Mouse (Mus musculus): ENCODE data around the gene Ntng2. TPM values are rescaled to one million over a fixed set of nuclear protein-coding genes. Genes with fewer than 3 reads are reported as not detected.

Ntng2 gene
- polyA plus RNA-seq, 1 experiment = 1.5 TPM

DNA sequence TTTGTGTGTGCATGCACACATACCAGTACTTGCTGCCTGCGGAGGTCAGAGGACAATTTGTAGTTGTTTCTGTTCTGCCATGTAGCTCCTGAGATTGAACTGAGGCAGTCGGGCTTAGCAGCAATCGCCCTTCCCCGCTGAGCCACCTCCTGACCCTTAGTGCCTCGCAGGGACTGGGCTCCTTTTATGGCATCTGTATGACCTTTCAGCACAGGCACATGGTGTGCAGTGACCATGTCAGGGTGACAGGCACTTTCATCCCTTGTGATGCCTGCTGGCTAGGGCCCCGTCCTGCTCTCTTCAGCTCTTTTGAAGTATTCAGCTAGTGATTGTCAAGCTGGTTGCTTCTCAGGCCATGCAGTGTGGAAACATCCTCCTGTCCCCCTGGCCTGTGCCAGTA lies 66.6 kb downstream of the Ntng2 start:
- H3K27me3 ChIP-seq (ENCODE audit: control insufficient read depth, insufficient read depth, insufficient read length) = no peaks in the 10 kb centered on the region
- H3K4me3 ChIP-seq = no peak overlapping the region
- no peak overlapping the region for H3ac ChIP-seq (ENCODE audit: control insufficient read depth, insufficient read length)
- no peak overlapping the region for H3K4me2 ChIP-seq (ENCODE audit: low read depth)
- peaks cover 8% of the 10 kb centered on the region for H3K36me3 ChIP-seq (ENCODE audit: control insufficient read depth, insufficient read depth)
- no peak for TF ChIP-seq TCF3 (IDR thresholded peaks at IDR 0.05; ENCODE audit: insufficient read length, low read depth)
- TF ChIP-seq CEBPB (IDR thresholded peaks at IDR 0.05; ENCODE audit: insufficient read depth, poor library complexity, severe bottlenecking) = no peak
- TF ChIP-seq POLR2A (IDR thresholded peaks at IDR 0.05; ENCODE audit: insufficient read length, low read depth) = no peak
- no peak for TF ChIP-seq MYOD1 (IDR thresholded peaks at IDR 0.05; ENCODE audit: control insufficient read depth in 1 of 3, insufficient read length in 2 of 3, low read depth in 2 of 3)
- no peak for TF ChIP-seq MYOG (IDR thresholded peaks at IDR 0.05; ENCODE audit: control insufficient read depth in 1 of 3, insufficient read depth in 1 of 3, insufficient read length in 2 of 3, low read depth in 2 of 3)
- no peak for TF ChIP-seq REST (IDR thresholded peaks at IDR 0.05; ENCODE audit: insufficient read depth, insufficient read length)
- no peak for TF ChIP-seq USF1 (IDR thresholded peaks at IDR 0.05; ENCODE audit: low read depth)
- TF ChIP-seq MAX (IDR thresholded peaks at IDR 0.05; ENCODE audit: low read depth) = no peak
- no peak for TF ChIP-seq SRF (IDR thresholded peaks at IDR 0.05; ENCODE audit: control insufficient read depth, insufficient read length, low read depth)
- TF ChIP-seq POLR2AphosphoS2 (IDR thresholded peaks at IDR 0.05; ENCODE audit: insufficient read length, low read depth) = no peak
- TF ChIP-seq TCF12 (IDR thresholded peaks at IDR 0.05; ENCODE audit: insufficient read depth, poor library complexity, severe bottlenecking) = no peak
- TF ChIP-seq E2F4 (IDR thresholded peaks at IDR 0.05; ENCODE audit: insufficient read depth) = no peak
- no peaks in the 10 kb centered on the region for H3K79me2 ChIP-seq (ENCODE audit: control insufficient read depth, insufficient read depth)

DNA sequence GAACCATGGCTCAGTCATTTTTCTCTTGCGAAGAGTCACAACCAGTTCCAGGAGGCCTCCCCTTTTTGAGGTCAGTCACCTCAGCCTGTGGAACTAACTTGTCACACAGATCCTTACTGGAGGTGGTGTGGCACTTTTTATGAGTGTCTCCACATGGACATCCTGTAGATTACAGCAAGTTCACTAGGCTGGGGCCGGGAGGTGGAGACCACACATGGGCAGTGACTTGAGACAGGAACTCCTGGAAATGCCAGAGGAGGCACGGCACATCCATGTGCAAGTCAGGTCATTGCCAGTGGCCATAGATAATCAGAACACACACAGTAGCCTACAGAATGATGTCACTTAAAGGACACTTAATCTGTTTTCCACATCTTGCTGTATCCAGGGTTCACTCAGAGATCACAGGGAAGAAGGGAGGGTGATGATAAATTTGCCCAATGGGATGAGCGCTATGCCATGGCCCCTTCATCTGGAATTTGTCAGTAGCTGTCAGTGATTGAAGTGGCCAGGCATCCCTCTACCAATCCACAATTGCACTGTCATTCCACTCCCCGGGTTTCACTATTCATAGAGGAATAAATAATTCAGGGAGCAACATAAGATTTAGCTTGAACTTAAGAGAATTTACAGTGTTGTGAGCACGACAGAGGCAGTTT lies 69.4 kb downstream of the Ntng2 start:
- no peak overlapping the region for H3K4me2 ChIP-seq (ENCODE audit: low read depth)
- no peaks in the 10 kb centered on the region for H3K79me2 ChIP-seq (ENCODE audit: control insufficient read depth, insufficient read depth)
- no peak overlapping the region for H3K4me3 ChIP-seq
- H3ac ChIP-seq (ENCODE audit: control insufficient read depth, insufficient read length) = no peak overlapping the region
- TF ChIP-seq POLR2AphosphoS2 (IDR thresholded peaks at IDR 0.05; ENCODE audit: insufficient read length, low read depth) (no peak), MYOD1 (IDR thresholded peaks at IDR 0.05; ENCODE audit: control insufficient read depth in 1 of 3, insufficient read length in 2 of 3, low read depth in 2 of 3) (no peak), POLR2A (IDR thresholded peaks at IDR 0.05; ENCODE audit: insufficient read length, low read depth) (no peak)
- H3K27me3 ChIP-seq (ENCODE audit: control insufficient read depth, insufficient read depth, insufficient read length) = no peaks in the 10 kb centered on the region
- peaks cover 25% of the 10 kb centered on the region for H3K36me3 ChIP-seq (ENCODE audit: control insufficient read depth, insufficient read depth)

DNA sequence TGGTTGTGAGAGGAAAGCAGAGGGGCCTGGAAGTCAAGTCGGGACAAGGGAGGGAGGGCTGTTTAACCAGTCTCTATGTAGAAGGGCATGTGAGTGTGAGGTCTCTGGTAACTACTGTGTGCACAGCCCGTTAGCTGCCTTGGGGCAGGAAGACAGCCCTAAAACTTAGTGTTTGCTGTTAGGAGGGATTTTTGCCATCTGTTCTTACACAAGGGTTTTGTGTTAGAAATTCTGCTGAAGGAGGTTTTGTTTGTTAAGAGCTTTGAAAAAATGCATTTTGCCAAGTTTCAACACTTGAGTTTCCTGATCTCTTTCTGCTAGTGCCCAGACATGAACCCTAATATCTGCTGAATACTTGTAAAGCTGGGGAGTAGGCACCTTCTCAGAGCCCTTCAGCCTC lies 71.7 kb downstream of the Ntng2 start:
- no peaks in the 10 kb centered on the region for H3K27me3 ChIP-seq (ENCODE audit: control insufficient read depth, insufficient read depth, insufficient read length)
- H3K79me2 ChIP-seq (ENCODE audit: control insufficient read depth, insufficient read depth) = no peaks in the 10 kb centered on the region
- H3K4me3 ChIP-seq = no peak overlapping the region
- no peak overlapping the region for H3K4me2 ChIP-seq (ENCODE audit: low read depth)
- no peak for TF ChIP-seq TCF12 (IDR thresholded peaks at IDR 0.05; ENCODE audit: insufficient read depth, poor library complexity, severe bottlenecking)
- TF ChIP-seq USF1 (IDR thresholded peaks at IDR 0.05; ENCODE audit: low read depth) = no peak
- TF ChIP-seq MYOG (IDR thresholded peaks at IDR 0.05; ENCODE audit: control insufficient read depth in 1 of 3, insufficient read depth in 1 of 3, insufficient read length in 2 of 3, low read depth in 2 of 3) = no peak
- no peak for TF ChIP-seq POLR2AphosphoS2 (IDR thresholded peaks at IDR 0.05; ENCODE audit: insufficient read length, low read depth)
- TF ChIP-seq MYOD1 (IDR thresholded peaks at IDR 0.05; ENCODE audit: control insufficient read depth in 1 of 3, insufficient read length in 2 of 3, low read depth in 2 of 3) = no peak
- TF ChIP-seq TCF3 (IDR thresholded peaks at IDR 0.05; ENCODE audit: insufficient read length, low read depth) = no peak
- no peak for TF ChIP-seq E2F4 (IDR thresholded peaks at IDR 0.05; ENCODE audit: insufficient read depth)
- H3ac ChIP-seq (ENCODE audit: control insufficient read depth, insufficient read length) = no peak overlapping the region
- H3K36me3 ChIP-seq (ENCODE audit: control insufficient read depth, insufficient read depth) = peaks cover 36% of the 10 kb centered on the region

DNA sequence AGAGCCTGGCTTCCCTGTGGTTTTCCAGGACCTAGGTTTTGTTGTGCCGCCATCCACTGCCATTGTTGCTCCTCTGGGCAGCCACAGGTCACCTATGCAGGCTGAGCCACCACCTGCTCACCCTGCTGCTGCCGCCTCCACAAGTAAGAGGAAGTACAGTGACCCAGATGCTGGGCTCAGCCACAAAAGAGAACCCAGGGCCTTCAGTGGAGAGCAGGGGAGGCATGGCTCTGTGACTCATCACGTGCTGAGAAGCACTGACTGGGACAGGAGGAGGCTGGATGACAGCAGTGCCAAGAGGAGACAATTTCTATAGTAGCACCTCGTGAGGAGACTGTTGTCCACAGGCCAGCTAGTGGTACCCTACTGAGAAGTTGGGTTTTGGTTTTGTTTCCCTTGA lies 73.0 kb downstream of the Ntng2 start:
- Histone ChIP-seq H3K4me3 (no peak overlapping the region), H3K79me2 (ENCODE audit: control insufficient read depth, insufficient read depth) (no peaks in the 10 kb centered on the region), H3K27me3 (ENCODE audit: control insufficient read depth, insufficient read depth, insufficient read length) (no peaks in the 10 kb centered on the region), H3ac (ENCODE audit: control insufficient read depth, insufficient read length) (no peak overlapping the region), H3K4me2 (ENCODE audit: low read depth) (no peak overlapping the region), H3K36me3 (ENCODE audit: control insufficient read depth, insufficient read depth) (peaks cover 42% of the 10 kb centered on the region)
- TF ChIP-seq USF1 (IDR thresholded peaks at IDR 0.05; ENCODE audit: low read depth) (no peak), MYOD1 (IDR thresholded peaks at IDR 0.05; ENCODE audit: control insufficient read depth in 1 of 3, insufficient read length in 2 of 3, low read depth in 2 of 3) (no peak)

DNA sequence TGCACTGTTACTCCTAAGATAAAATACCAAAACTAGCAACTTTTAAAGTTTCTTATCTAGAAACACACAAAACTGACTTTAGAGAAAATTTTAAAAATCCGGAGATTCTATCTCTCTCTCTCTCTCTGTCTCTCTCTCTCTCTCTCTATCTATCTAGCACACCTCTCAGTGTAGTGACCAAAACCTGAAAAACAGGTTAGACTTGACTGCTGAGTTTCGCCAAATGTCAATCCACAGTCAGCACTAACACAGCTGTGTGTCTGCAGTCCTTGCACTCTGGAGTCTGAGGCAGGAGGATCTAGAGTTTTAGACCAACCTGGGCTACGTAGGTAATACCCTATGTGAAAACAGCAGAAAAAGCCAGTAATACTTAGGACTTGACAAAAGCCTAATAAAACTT lies 77.9 kb downstream of the Ntng2 start:
- H3K36me3 ChIP-seq (ENCODE audit: control insufficient read depth, insufficient read depth) = peaks cover 67% of the 10 kb centered on the region
- TF ChIP-seq MAX (IDR thresholded peaks at IDR 0.05; ENCODE audit: low read depth) = no peak
- no peak for TF ChIP-seq CEBPB (IDR thresholded peaks at IDR 0.05; ENCODE audit: insufficient read depth, poor library complexity, severe bottlenecking)
- no peak for TF ChIP-seq TCF3 (IDR thresholded peaks at IDR 0.05; ENCODE audit: insufficient read length, low read depth)
- TF ChIP-seq MYOD1 (IDR thresholded peaks at IDR 0.05; ENCODE audit: control insufficient read depth in 1 of 3, insufficient read length in 2 of 3, low read depth in 2 of 3) = no peak
- no peak for TF ChIP-seq POLR2A (IDR thresholded peaks at IDR 0.05; ENCODE audit: insufficient read length, low read depth)
- no peak for TF ChIP-seq SRF (IDR thresholded peaks at IDR 0.05; ENCODE audit: control insufficient read depth, insufficient read length, low read depth)
- no peak for TF ChIP-seq USF1 (IDR thresholded peaks at IDR 0.05; ENCODE audit: low read depth)
- TF ChIP-seq POLR2AphosphoS2 (IDR thresholded peaks at IDR 0.05; ENCODE audit: insufficient read length, low read depth) = no peak
- TF ChIP-seq TCF12 (IDR thresholded peaks at IDR 0.05; ENCODE audit: insufficient read depth, poor library complexity, severe bottlenecking) = no peak
- TF ChIP-seq E2F4 (IDR thresholded peaks at IDR 0.05; ENCODE audit: insufficient read depth) = no peak
- no peak for TF ChIP-seq MYOG (IDR thresholded peaks at IDR 0.05; ENCODE audit: control insufficient read depth in 1 of 3, insufficient read depth in 1 of 3, insufficient read length in 2 of 3, low read depth in 2 of 3)
- no peaks in the 10 kb centered on the region for H3K79me2 ChIP-seq (ENCODE audit: control insufficient read depth, insufficient read depth)
- no peak overlapping the region for H3K4me3 ChIP-seq
- no peaks in the 10 kb centered on the region for H3K27me3 ChIP-seq (ENCODE audit: control insufficient read depth, insufficient read depth, insufficient read length)
- H3K4me2 ChIP-seq (ENCODE audit: low read depth) = no peak overlapping the region
- no peak overlapping the region for H3ac ChIP-seq (ENCODE audit: control insufficient read depth, insufficient read length)
